ENCODE assay signal across 9 mouse cellular contexts in the genomic region with DNA sequence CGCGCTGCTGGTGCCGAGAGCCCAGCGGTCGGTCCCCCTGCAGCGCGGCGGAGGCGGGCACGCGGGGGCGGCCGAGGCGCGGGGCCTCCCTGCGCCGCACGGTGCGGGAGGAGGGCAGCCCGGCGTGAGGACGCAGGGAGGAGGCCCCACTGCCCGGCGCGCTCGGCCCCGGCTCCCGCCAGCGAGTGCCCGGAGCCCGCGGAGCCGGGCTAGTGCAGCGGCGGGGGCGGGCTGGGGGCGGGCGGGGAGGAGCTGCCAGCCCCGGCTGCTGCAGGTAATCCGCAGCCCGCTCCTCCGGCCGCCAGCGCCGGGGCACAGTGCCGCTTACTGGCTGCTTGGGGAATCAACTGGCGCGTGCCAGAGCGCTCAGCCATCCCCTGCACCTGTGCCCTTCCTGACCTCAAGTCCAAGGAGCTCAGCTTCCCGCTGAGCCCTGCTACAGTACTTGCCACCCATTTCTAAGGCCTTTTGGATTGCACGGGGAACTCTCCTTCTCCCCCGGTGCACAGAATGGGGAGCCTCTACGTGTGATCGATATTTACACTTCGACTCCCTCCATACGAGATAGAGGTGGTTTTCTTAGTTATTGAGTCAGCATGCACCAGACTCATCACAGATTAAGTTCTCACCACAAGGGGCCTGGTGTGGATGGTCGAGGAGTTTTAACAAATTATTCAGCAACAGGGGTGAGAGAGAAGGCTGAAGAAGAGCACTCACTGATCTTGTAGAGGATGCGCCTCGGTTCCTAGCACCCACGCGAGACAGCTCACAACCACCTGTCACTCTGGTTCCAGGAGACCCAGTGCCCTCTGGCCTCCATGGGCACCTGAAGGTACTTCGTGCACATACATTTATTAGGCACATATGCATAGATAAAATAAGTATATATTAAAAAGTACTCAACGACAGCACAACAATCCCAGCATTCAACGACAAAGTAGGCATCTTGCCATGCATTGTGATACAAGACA. TPM values are rescaled to one million over a fixed set of nuclear protein-coding genes. Genes with fewer than 3 reads are reported as not detected.
DNase-seq lines count a peak whose midpoint lies in the region; ATAC-seq lines count a peak whose summit lies in the region.
"Had no signal": no experiment of that assay in that cellular context is flagged by ENCODE, and none has a peak within 500 bp of the region (broad histone marks: within the 10 kb centered on the region; RNA-seq: fewer than 3 reads in every experiment).

Gene Ryr2 (minus strand): TSS at position 284 of the 971 bp plus-strand sequence.

- 10% methylated on average over 47 of the region's 64 CpGs for WGBS in limb, embryonic 10.5 days
- 12% methylated on average over 37 of the region's 64 CpGs for WGBS in midbrain, embryonic 11.5 days

- peak within 1 kb of the TSS; percentile 75 for H3K4me3 ChIP-seq in limb, embryonic 10.5 days
- H3K4me3 ChIP-seq in midbrain, embryonic 11.5 days (ENCODE audit: low read depth, low read length): peak within 1 kb of the TSS; percentile 67

- H3K9ac ChIP-seq in midbrain, embryonic 11.5 days (ENCODE audit: low read length): peak within 1 kb of the TSS; percentile 65

- peaks cover 13% of the 10 kb centered on the region for H3K4me1 ChIP-seq in limb, embryonic 10.5 days
- peaks cover 3% of the 10 kb centered on the region; the same call in 1 of the 2 replicates for H3K4me1 ChIP-seq in midbrain, embryonic 11.5 days (ENCODE audit: control insufficient read depth, insufficient read depth, low read length)

- no peaks in the 10 kb centered on the region for H3K9me3 ChIP-seq in limb, embryonic 10.5 days (replicated peaks)
- no peaks in the 10 kb centered on the region for H3K9me3 ChIP-seq in midbrain, embryonic 11.5 days (ENCODE audit: control insufficient read depth, low read length)

- H3K4me2 ChIP-seq in midbrain, embryonic 11.5 days: peak within 1 kb of the TSS; percentile 96

- peaks cover 54% of the 10 kb centered on the region for H3K27me3 ChIP-seq in limb, embryonic 10.5 days (ENCODE audit: low read depth, poor library complexity, severe bottlenecking)
- peaks cover 24% of the 10 kb centered on the region for H3K27me3 ChIP-seq in midbrain, embryonic 11.5 days (ENCODE audit: control insufficient read depth, insufficient read depth, low read length)

- peak within 1 kb of the TSS; percentile 78 for H3K27ac ChIP-seq in limb, embryonic 10.5 days
- H3K27ac ChIP-seq in midbrain, embryonic 11.5 days (ENCODE audit: low read depth, low read length): no peak within 1 kb of the TSS
- H3K27ac ChIP-seq: macrophage had no signal

- no peaks in the 10 kb centered on the region for H3K36me3 ChIP-seq in limb, embryonic 10.5 days
- no peaks in the 10 kb centered on the region for H3K36me3 ChIP-seq in midbrain, embryonic 11.5 days (ENCODE audit: control insufficient read depth, insufficient read depth, low read length)

- ATAC-seq in CD4-positive, CD25-positive, alpha-beta regulatory T cell, adult 4 months: no peak
- ATAC-seq in midbrain, embryonic 11.5 days (ENCODE audit: low FRiP score): peak; percentile 88

- peak; percentile 67 for DNase-seq in CD4-positive, CD25-positive, alpha-beta regulatory T cell, adult 2 months (ENCODE audit: low read depth, low spot score)
- DNase-seq in embryo, embryonic 9.5 days (ENCODE audit: extremely low spot score): peak; percentile 79
- peak; percentile 36 to 60 for DNase-seq in heart, adult 9 months (ENCODE audit: low spot score in 2 of 2)
- DNase-seq in kidney, adult 18-20 months: peak; percentile 78
- DNase-seq in limb, embryonic 10.5 days (ENCODE audit: low spot score): peak; percentile 87
- peak; percentile 94 for DNase-seq in midbrain, embryonic 11.5 days (ENCODE audit: low spot score, missing footprints)
- peak; percentile 15 for DNase-seq in skeletal muscle tissue, adult 2 months (ENCODE audit: low read depth, low spot score)

RNA-seq across cellular contexts. Expression of gene Ryr2, which starts in this region (rescaled TPM):
- polyA plus RNA-seq in CD4-positive, CD25-positive, alpha-beta regulatory T cell, adult 4 months (2017; shearing (Covaris generic)): under 1 TPM; 0.34 to 0.78 TPM
- polyA plus RNA-seq in limb, embryonic 10.5 days (2016; fragmentation: Nextera tagmentation; extraction: Ambion mirVana): 0.19 and 0.43 TPM in 2 replicates
- 0.25 and 0.34 TPM in 2 replicates for polyA plus RNA-seq in midbrain, embryonic 11.5 days (2014; fragmentation: Nextera tagmentation; extraction: Ambion mirVana)
- polyA plus RNA-seq: macrophage had no signal

Comparison
In these comparisons a context has a peak if more than half of its experiments do, and no peak if none do; other contexts are left out.
1. Peak in DNase-seq, H3K4me3 ChIP-seq and H3K27ac ChIP-seq in limb, embryonic 10.5 days; RNA of the gene not detected or under 1 TPM.
2. Peak in DNase-seq, ATAC-seq, H3K4me3 ChIP-seq, H3K9ac ChIP-seq and H3K4me2 ChIP-seq in midbrain, embryonic 11.5 days; RNA of the gene not detected or under 1 TPM.
3. DNase-seq: peak in every context shown above with its lines; median percentile 94 in midbrain, embryonic 11.5 days; 87 in limb, embryonic 10.5 days; 79 in embryo, embryonic 9.5 days; 78 in kidney, adult 18-20 months; 67 in CD4-positive, CD25-positive, alpha-beta regulatory T cell, adult 2 months; 48 in heart, adult 9 months; 15 in skeletal muscle tissue, adult 2 months.